Mouse (Mus musculus): ENCODE results near the gene Kctd12.

- TF ChIP-seq POLR2A (IDR thresholded peaks at IDR 0.05; ENCODE audit: insufficient read depth, low read depth, low read length) (no peak), CTCF (IDR thresholded peaks at IDR 0.05; ENCODE audit: insufficient read depth, low read depth, low read length) (no peak)
Measured at GRCm38 (mm10) chr14:102927847-102928466, 54.5 kb downstream of the Kctd12 start.
